Mouse (Mus musculus): Measurements from ENCODE around the gene Cd164l2. TPM values are rescaled to one million over a fixed set of nuclear protein-coding genes. Genes with fewer than 3 reads are reported as not detected.

Gene Cd164l2
- polyA plus RNA-seq (2014; fragmentation: Illumina TruSeq; extraction: RNeasy Lipid Tissue Mini Kit (QIAGEN cat#74804); ENCODE audit: low replicate concordance): not detected

GRCm38 (mm10) chr4:133211751-133212561 lies at the start of gene Cd164l2, which contains the start of gene Gpr3:
Gene Cd164l2 (plus strand): TSS chr4:133212131.
Gene Gpr3 (minus strand): TSS chr4:133212536.

GRCm38 (mm10) chr4:133240490-133240921 lies 28.6 kb downstream of the Cd164l2 start, which contains the start of gene Map3k6:
Gene Map3k6 (plus strand): TSS chr4:133240818.

GRCm38 (mm10) chr4:133262882-133263281 lies 51.0 kb downstream of the Cd164l2 start, which contains the start of gene Sytl1:
Gene Sytl1 (minus strand): TSS chr4:133263113.

Other genes with a start within 250 kb of the Cd164l2 start
- 1.3 TPM for gene Fgr, start 238.0 kb upstream of the Cd164l2 start, polyA plus RNA-seq (2014; fragmentation: Illumina TruSeq; extraction: RNeasy Lipid Tissue Mini Kit (QIAGEN cat#74804); ENCODE audit: low replicate concordance)
- 0.85 TPM for gene Ahdc1, start 200.9 kb upstream of the Cd164l2 start, polyA plus RNA-seq (2014; fragmentation: Illumina TruSeq; extraction: RNeasy Lipid Tissue Mini Kit (QIAGEN cat#74804); ENCODE audit: low replicate concordance)
- gene Wasf2, start 81.6 kb upstream of the Cd164l2 start, polyA plus RNA-seq (2014; fragmentation: Illumina TruSeq; extraction: RNeasy Lipid Tissue Mini Kit (QIAGEN cat#74804); ENCODE audit: low replicate concordance): 123 TPM
- not detected for gene Gpr3, start 405 bp downstream of the Cd164l2 start, polyA plus RNA-seq (2014; fragmentation: Illumina TruSeq; extraction: RNeasy Lipid Tissue Mini Kit (QIAGEN cat#74804); ENCODE audit: low replicate concordance)
- not detected for gene Map3k6, start 28.7 kb downstream of the Cd164l2 start, polyA plus RNA-seq (2014; fragmentation: Illumina TruSeq; extraction: RNeasy Lipid Tissue Mini Kit (QIAGEN cat#74804); ENCODE audit: low replicate concordance)
- gene Sytl1, start 51.0 kb downstream of the Cd164l2 start, polyA plus RNA-seq (2014; fragmentation: Illumina TruSeq; extraction: RNeasy Lipid Tissue Mini Kit (QIAGEN cat#74804); ENCODE audit: low replicate concordance): not detected
- gene Tmem222, start 65.7 kb downstream of the Cd164l2 start, polyA plus RNA-seq (2014; fragmentation: Illumina TruSeq; extraction: RNeasy Lipid Tissue Mini Kit (QIAGEN cat#74804); ENCODE audit: low replicate concordance): not detected
- 3.7 TPM for gene Wdtc1, start 141.3 kb downstream of the Cd164l2 start, polyA plus RNA-seq (2014; fragmentation: Illumina TruSeq; extraction: RNeasy Lipid Tissue Mini Kit (QIAGEN cat#74804); ENCODE audit: low replicate concordance)
- gene Slc9a1, start 157.6 kb downstream of the Cd164l2 start, polyA plus RNA-seq (2014; fragmentation: Illumina TruSeq; extraction: RNeasy Lipid Tissue Mini Kit (QIAGEN cat#74804); ENCODE audit: low replicate concordance): 0.97 TPM

Data from small intestine, adult 10 weeks (tissue).